8 mouse cellular contexts compared by ENCODE assay signal in genomic region chr6:24514552-24515284, GRCm38 (mm10). TPM values are rescaled to one million over a fixed set of nuclear protein-coding genes. Genes with fewer than 3 reads are reported as not detected.
DNase-seq lines count a peak whose midpoint lies in the region; ATAC-seq lines count a peak whose summit lies in the region.

Iqub (minus strand) TSS chr6:24515067.

- no peak within 1 kb of the TSS for H3K9ac ChIP-seq in hindbrain, embryonic 12.5 days
- no peak within 1 kb of the TSS for H3K9ac ChIP-seq in lung, embryonic 15.5 days

- no peak within 1 kb of the TSS for H3K27ac ChIP-seq in hindbrain, embryonic 12.5 days
- 0 out of 2 replicates have a peak within 1 kb of the TSS, but pooled peaks have one; percentile 19 for H3K27ac ChIP-seq in lung, embryonic 15.5 days

- H3K4me3 ChIP-seq in hindbrain, embryonic 12.5 days = no peak within 1 kb of the TSS
- H3K4me3 ChIP-seq in lung, embryonic 15.5 days = no peak within 1 kb of the TSS

- H3K4me2 ChIP-seq in hindbrain, embryonic 12.5 days (replicated peaks) = peak within 1 kb of the TSS; percentile 27
- peak within 1 kb of the TSS; percentile 20; the same call in 1 of the 2 replicates for H3K4me2 ChIP-seq in lung, embryonic 15.5 days

- no peaks in the 10 kb centered on the region for H3K27me3 ChIP-seq in hindbrain, embryonic 12.5 days
- no peaks in the 10 kb centered on the region for H3K27me3 ChIP-seq in lung, embryonic 15.5 days

- peak; percentile 21 for DNase-seq in NIH3T3 (ENCODE audit: low read depth)
- peak; percentile 64 to 72 for DNase-seq in cerebellum, postnatal 14 days
- DNase-seq in frontal cortex, postnatal 14 days (ENCODE audit: low spot score in 2 of 2) = peak; percentile 75 to 77
- DNase-seq in layer of hippocampus, adult 9-11 months = peak; percentile 88
- DNase-seq in thymus, postnatal 36 days = peak; percentile 36 to 43

- H3K4me1 ChIP-seq in hindbrain, embryonic 12.5 days = peaks cover 8% of the 10 kb centered on the region
- H3K4me1 ChIP-seq in lung, embryonic 15.5 days = peaks cover 8% of the 10 kb centered on the region

- H3K9me3 ChIP-seq in hindbrain, embryonic 12.5 days (replicated peaks) = no peaks in the 10 kb centered on the region
- H3K9me3 ChIP-seq in lung, embryonic 15.5 days = no peaks in the 10 kb centered on the region

- H3K36me3 ChIP-seq in hindbrain, embryonic 12.5 days = peaks cover 15% of the 10 kb centered on the region
- H3K36me3 ChIP-seq in lung, embryonic 15.5 days = peaks cover 17% of the 10 kb centered on the region

- WGBS in hindbrain, embryonic 12.5 days = 22% methylated on average over 13 of the region's 13 CpGs
- 15% methylated on average over 13 of the region's 13 CpGs for WGBS in lung, embryonic 15.5 days

- ATAC-seq in hindbrain, embryonic 12.5 days (ENCODE audit: low FRiP score) = peak; percentile 76
- peak; percentile 62; the same call in 1 of the 2 replicates for ATAC-seq in lung, embryonic 15.5 days (ENCODE audit: borderline replicate concordance, extremely low read depth, low FRiP score, low TSS enrichment)
- ATAC-seq in neutrophil, adult 5-6 weeks (ENCODE audit: extremely low read depth, insufficient number of reproducible peaks, low FRiP score, poor library complexity, severe bottlenecking) = 0 out of 2 replicates have a peak, but pooled peaks have one; percentile 41

RNA-seq across cellular contexts. Expression of gene Iqub, which starts in this region (rescaled TPM):
- 2.6 and 2.8 TPM in 2 replicates for polyA plus RNA-seq in hindbrain, embryonic 12.5 days (2016; fragmentation: Nextera tagmentation; extraction: Ambion mirVana)
- 0.99 and 1.2 TPM in 2 replicates for polyA plus RNA-seq in lung, embryonic 15.5 days (2015; fragmentation: Nextera tagmentation; extraction: Ambion mirVana)
- not detected in 2 replicates for total RNA-seq in neutrophil, adult 5-6 weeks (2017)

Comparison
In these comparisons a context has a peak if more than half of its experiments do, and no peak if none do; other contexts are left out.
1. Peak in ATAC-seq in neutrophil, adult 5-6 weeks; RNA of the gene not detected or under 1 TPM.
2. DNase-seq: peak in every context shown above with its lines; median percentile 88 in layer of hippocampus, adult 9-11 months; 76 in frontal cortex, postnatal 14 days; 68 in cerebellum, postnatal 14 days; 40 in thymus, postnatal 36 days; 21 in NIH3T3.